Mouse (Mus musculus) neutrophil, adult 83 days (primary cell): ENCODE results near the gene Gm8127. TPM values are rescaled to one million over a fixed set of nuclear protein-coding genes. Genes with fewer than 3 reads are reported as not detected.

Source experiments
- total RNA-seq, 2 experiments: library from RNA; stranded (reverse); gene quantifications; one replicate each; pipeline ENCODE4 v1.2.4; 2023

Gm8127 gene
- total RNA-seq: not detected

GRCm38 (mm10) chr14:43293503-43293902, at the start of gene Gm8127:
Gm8127 (minus strand) TSS chr14:43293832.

GRCm38 (mm10) chr14:43274986-43275511, 18.6 kb downstream of the Gm8127 start, which contains the start of gene Gm9732:
Gm9732 (plus strand) TSS chr14:43275036.

GRCm38 (mm10) chr14:43258349-43258748, 35.3 kb downstream of the Gm8127 start, which contains the start of gene Gm8126:
Gm8126 (plus strand) TSS chr14:43258649.

Other genes starting within 250 kb of the Gm8127 start
- gene Gm8094, start 217.2 kb downstream of the Gm8127 start, total RNA-seq: not detected
- gene Gm8104, start 193.2 kb downstream of the Gm8127 start, total RNA-seq: not detected
- gene Gm7233, start 114.0 kb downstream of the Gm8127 start, total RNA-seq: not detected
- gene Gm8122, start 58.5 kb downstream of the Gm8127 start, total RNA-seq: not detected
- gene Gm8126, start 35.2 kb downstream of the Gm8127 start, total RNA-seq: not detected
- gene Gm9732, start 18.8 kb downstream of the Gm8127 start, total RNA-seq: not detected
- gene 1700001F09Rik, start 54.0 kb upstream of the Gm8127 start, total RNA-seq: not detected
- not detected for gene Gm8138, start 122.5 kb upstream of the Gm8127 start, total RNA-seq
- not detected for gene Gm5799, start 249.7 kb upstream of the Gm8127 start, total RNA-seq